Comparison of ENCODE assay signal across 29 mouse cellular contexts in the genomic region with DNA sequence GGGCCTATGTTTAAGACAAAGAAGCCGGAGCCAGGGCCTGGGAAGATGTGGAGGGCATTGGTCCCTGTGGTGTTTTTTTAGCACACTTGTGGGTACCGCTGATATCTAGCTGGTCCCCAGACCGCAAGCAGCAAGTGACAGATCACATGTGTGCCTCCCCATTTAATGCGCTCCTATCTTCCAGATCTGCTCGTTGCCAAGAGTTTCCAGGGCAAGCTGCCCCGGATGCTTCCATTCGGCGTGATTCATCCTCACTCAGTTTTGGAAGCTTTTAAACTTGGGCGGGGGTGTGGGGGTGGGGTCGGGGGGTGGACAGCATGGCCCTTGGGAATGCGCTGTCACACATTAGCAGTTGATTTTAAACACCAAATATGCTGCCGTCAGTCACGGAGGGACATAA. TPM values are rescaled to one million over a fixed set of nuclear protein-coding genes. Genes with fewer than 3 reads are reported as not detected.
DNase-seq lines count a peak whose midpoint lies in the region; ATAC-seq and TF ChIP-seq lines count a peak whose summit lies in the region.
"Had no signal": no experiment of that assay in that cellular context is flagged by ENCODE, and none has a peak within 500 bp of the region (broad histone marks: within the 10 kb centered on the region; RNA-seq: fewer than 3 reads in every experiment).

No protein-coding gene starts in this region.

- H3K9ac ChIP-seq in midbrain, embryonic 13.5 days (replicated peaks), result no peak overlapping the region
- H3K9ac ChIP-seq: forebrain, embryonic 12.5 days; forebrain, postnatal 0 days; hindbrain, embryonic 15.5 days; limb, embryonic 12.5 days; liver, embryonic 15.5 days; lung, embryonic 15.5 days; midbrain, embryonic 12.5 days had no signal

- H3K9me3 ChIP-seq in midbrain, embryonic 13.5 days, result no peaks in the 10 kb centered on the region
- H3K9me3 ChIP-seq: forebrain, embryonic 12.5 days; hindbrain, embryonic 10.5 days; hindbrain, embryonic 15.5 days; limb, embryonic 12.5 days; liver, embryonic 15.5 days; lung, embryonic 15.5 days; midbrain, embryonic 12.5 days had no signal

- no peak overlapping the region for H3K4me3 ChIP-seq in olfactory bulb, adult 2 months (ENCODE audit: insufficient read depth, low read depth, low read length)
- no peak overlapping the region for H3K4me3 ChIP-seq in midbrain, embryonic 13.5 days (replicated peaks)
- H3K4me3 ChIP-seq: forebrain, embryonic 12.5 days; hindbrain, embryonic 10.5 days; hindbrain, embryonic 15.5 days; left cerebral cortex, adult 2 months; limb, embryonic 12.5 days; liver, embryonic 15.5 days; lung, embryonic 15.5 days; megakaryocyte, embryonic 14.5 days; midbrain, embryonic 12.5 days had no signal

- no peaks in the 10 kb centered on the region for H3K27me3 ChIP-seq in midbrain, embryonic 13.5 days
- H3K27me3 ChIP-seq: forebrain, embryonic 12.5 days; hindbrain, embryonic 15.5 days; liver, embryonic 15.5 days; lung, embryonic 15.5 days; megakaryocyte, embryonic 14.5 days; midbrain, embryonic 12.5 days had no signal

- ATAC-seq in midbrain, embryonic 13.5 days, result no peak
- ATAC-seq: inflammation-experienced regulatory T-cells, adult 6 months had no signal

- no peak overlapping the region for H3K4me2 ChIP-seq in midbrain, embryonic 13.5 days (replicated peaks)
- H3K4me2 ChIP-seq: forebrain, embryonic 12.5 days; hindbrain, embryonic 15.5 days; limb, embryonic 12.5 days; liver, embryonic 15.5 days; lung, embryonic 15.5 days; midbrain, embryonic 12.5 days had no signal

- no peaks in the 10 kb centered on the region for H3K36me3 ChIP-seq in midbrain, embryonic 13.5 days
- H3K36me3 ChIP-seq: forebrain, embryonic 12.5 days; hindbrain, embryonic 10.5 days; hindbrain, embryonic 15.5 days; limb, embryonic 12.5 days; liver, embryonic 15.5 days; lung, embryonic 15.5 days; midbrain, embryonic 12.5 days had no signal

- 46% methylated on average over 13 of the region's 13 CpGs for WGBS in olfactory bulb, adult 2 months
- 89% methylated on average over 13 of the region's 13 CpGs for WGBS in midbrain, embryonic 13.5 days

- H3K4me1 ChIP-seq in olfactory bulb, adult 2 months (ENCODE audit: control insufficient read depth, insufficient read depth, low read length), result peaks cover 11% of the 10 kb centered on the region
- no peaks in the 10 kb centered on the region for H3K4me1 ChIP-seq in midbrain, embryonic 13.5 days (replicated peaks)
- H3K4me1 ChIP-seq: forebrain, embryonic 12.5 days; hindbrain, embryonic 10.5 days; hindbrain, embryonic 15.5 days; liver, embryonic 15.5 days; lung, embryonic 15.5 days; megakaryocyte, embryonic 14.5 days; midbrain, embryonic 12.5 days had no signal

- peak; percentile 12 to 19 for DNase-seq in cerebellum, postnatal 25 days
- no peak for DNase-seq in cerebellum, adult 18-20 months
- DNase-seq in MN1 (ENCODE audit: low spot score), result peak; percentile 42
- DNase-seq in gastrocnemius, postnatal 10 days, result peak; percentile 26
- no peak for DNase-seq in adrenal gland, postnatal 36 days
- DNase-seq: adrenal gland, postnatal 14 days; cerebellum, adult 8-10 months; forebrain, postnatal 0 days; heart, postnatal 14 days; kidney, adult 2 months; kidney, postnatal 36 days; lung, postnatal 36 days; right cerebral cortex, adult 18-20 months; thymus, adult 18-20 months; thymus, postnatal 25 days had no signal

- TF ChIP-seq CTCF in olfactory bulb, adult 2 months (IDR thresholded peaks at IDR 0.05; ENCODE audit: insufficient read depth, low read depth, low read length), result no peak

- no peak for TF ChIP-seq POLR2A in olfactory bulb, adult 2 months (IDR thresholded peaks at IDR 0.05; ENCODE audit: insufficient read depth, low read depth, low read length)

- peak overlapping the region; percentile 67; the same call in 1 of the 2 replicates for H3K27ac ChIP-seq in olfactory bulb, adult 2 months (ENCODE audit: insufficient read depth, low read depth, low read length)
- no peak overlapping the region for H3K27ac ChIP-seq in midbrain, embryonic 13.5 days
- H3K27ac ChIP-seq: forebrain, embryonic 12.5 days; hindbrain, embryonic 10.5 days; hindbrain, embryonic 15.5 days; left cerebral cortex, adult 2 months; limb, embryonic 12.5 days; liver, embryonic 15.5 days; lung, embryonic 15.5 days; midbrain, embryonic 12.5 days; stomach, postnatal 0 days had no signal

RNA-seq across cellular contexts. Expression of a gene that starts 33.3 kb away (rescaled TPM):
- total RNA-seq in gastrocnemius, postnatal 10 days (2021), result 1 to 10 TPM; 3.8 to 4.7 TPM
- polyA plus RNA-seq in olfactory bulb, adult 2 months (2012; ENCODE audit: insufficient read depth, insufficient read length, low replicate concordance, missing spikeins), result not detected in 2 replicates
- 1 to 10 TPM; 4.9 to 8.3 TPM for total RNA-seq in adrenal gland, postnatal 36 days (2021)
- polyA plus RNA-seq in midbrain, embryonic 13.5 days (2015; fragmentation: Nextera tagmentation; extraction: Ambion mirVana), result 8.2 and 9.7 TPM in 2 replicates
- total RNA-seq: MEL had no signal
- polyA plus RNA-seq: inflammation-experienced regulatory T-cells, adult 6 months had no signal

Comparison
In these comparisons a context has a peak if more than half of its experiments do, and no peak if none do; other contexts are left out.
1. DNase-seq: peak in cerebellum, postnatal 25 days (2 of 2), MN1 (single experiment) and gastrocnemius, postnatal 10 days (single experiment); none in cerebellum, adult 18-20 months (0 of 2) and adrenal gland, postnatal 36 days (0 of 2).